Mouse (Mus musculus) liver, postnatal 0 days (tissue): Measurements from ENCODE around the gene Tspan4. TPM values are rescaled to one million over a fixed set of nuclear protein-coding genes. Genes with fewer than 3 reads are reported as not detected.
A peak's percentile ranks its signal among the peaks of the same experiment; 100 is the strongest.

Experiments
- ATAC-seq: fragments of 200-750 bp; cut with Nextera tagmentation; 2 replicates; pipeline ENCODE4 v1.8.0; 2017; ENCODE audit warnings: mild to moderate bottlenecking, moderate library complexity
- DNase-seq: peaks from one replicate; pipeline ENCODE4 v3.0.0-alpha.2; 2016
- H3K27ac ChIP-seq: fragments of 300-500 bp; sonication (generic); 2 replicates; pipeline ENCODE4 v1.5.1; 2014; ENCODE audit warnings: antibody characterized with exemption, moderate library complexity, mild to moderate bottlenecking, low read depth
- H3K27me3 ChIP-seq: fragments of 300-500 bp; sonication (generic); 2 replicates; pipeline ENCODE4 v1.6.1; 2014; ENCODE audit warnings: low read length, control low read depth, mixed read lengths; ENCODE audit not compliant: insufficient read depth
- H3K36me3 ChIP-seq: fragments of 300-500 bp; sonication (generic); replicated peaks from 2 replicates; pipeline ENCODE4 v1.6.1; 2014; ENCODE audit warnings: mild to moderate bottlenecking, control low read depth, low read length, moderate library complexity, mixed read lengths; ENCODE audit not compliant: insufficient read depth
- H3K4me1 ChIP-seq: fragments of 300-500 bp; sonication (generic); 2 replicates; pipeline ENCODE4 v1.6.1; 2014; ENCODE audit warnings: antibody characterized with exemption, mild to moderate bottlenecking, control low read depth; ENCODE audit not compliant: insufficient read depth
- H3K4me2 ChIP-seq: fragments of 300-500 bp; sonication (generic); 2 replicates; pipeline ENCODE4 v1.6.1; 2014; ENCODE audit warnings: low read depth, mild to moderate bottlenecking, low read length, moderate library complexity, mixed read lengths
- H3K4me3 ChIP-seq: fragments of 300-500 bp; sonication (generic); 2 replicates; pipeline ENCODE4 v1.5.1; 2014; ENCODE audit warnings: low read depth, low read length
- H3K9ac ChIP-seq: fragments of 300-500 bp; sonication (generic); replicated peaks from 2 replicates; pipeline ENCODE4 v1.6.1; 2014; ENCODE audit warnings: mild to moderate bottlenecking, moderate library complexity
- H3K9me3 ChIP-seq: fragments of 300-500 bp; sonication (generic); 2 replicates; pipeline ENCODE4 v1.6.1; 2016; ENCODE audit warnings: mild to moderate bottlenecking, control low read depth, low read length, mixed read lengths
- CTCF ChIP-seq: sonication (generic); IDR thresholded peaks from 2 replicates; pipeline ENCODE4 v1.5.1; 2016; ENCODE audit warnings: antibody characterized with exemption, low read depth
- EP300 ChIP-seq: IDR thresholded peaks from 2 replicates; pipeline ENCODE4 v1.6.1; 2016; ENCODE audit warnings: antibody characterized with exemption, low read depth, mild to moderate bottlenecking
- WGBS: fragments of 180-500 bp; shearing (Covaris S2); extraction: QIAGEN DNeasy Blood & Tissue Kit; methylation state at CpG from one replicate; pipeline ENCODE4 v1.1.7; 2014; ENCODE audit not compliant: insufficient replicate concordance; 5-methylcytosine and 5-hydroxymethylcytosine counted together
- polyA plus RNA-seq: library from polyadenylated mRNA; unstranded; fragments of >200 nt; fragmentation: Nextera tagmentation; extraction: Ambion mirVana; gene quantifications from 2 replicates; pipeline ENCODE4 v1.2.1, GENCODE M21; 2015

Tspan4 gene
- polyA plus RNA-seq, 1 experiment from 2014 or later = 72.2 TPM

GRCm38 (mm10) chr7:141467230-141468030 is 7.6 kb upstream of the Tspan4 start, which contains the start of gene Cd151:
Gene Cd151 (plus strand): TSS chr7:141467392.
- H3K4me1 ChIP-seq = peaks cover 42% of the 10 kb centered on the region
- peak within 1 kb of the TSS; percentile 84 for H3K9ac ChIP-seq

GRCm38 (mm10) chr7:141468164-141468521 is 6.9 kb upstream of the Tspan4 start:
- 23% methylated on average over 5 of the region's 5 CpGs for WGBS
- no peak for ATAC-seq

More at GRCm38 (mm10) chr7:141467230-141468030, 7.6 kb upstream of the Tspan4 start, which contains the start of gene Cd151:
- DNase-seq (peak; percentile 94), ATAC-seq (peak; percentile 87)
- Histone ChIP-seq H3K9me3 (no peaks in the 10 kb centered on the region), H3K4me3 (peak within 1 kb of the TSS; percentile 76), H3K27ac (peak within 1 kb of the TSS; percentile 86), H3K27me3 (peaks cover 31% of the 10 kb centered on the region), H3K36me3 (peaks cover 23% of the 10 kb centered on the region), H3K4me2 (peak within 1 kb of the TSS; percentile 89)
- WGBS = 2% methylated on average over 52 of the region's 52 CpGs
- no peak for TF ChIP-seq EP300

GRCm38 (mm10) chr7:141468522-141469211 is 6.4 kb upstream of the Tspan4 start:
- Histone ChIP-seq H3K4me1 (peaks cover 42% of the 10 kb centered on the region), H3K9me3 (no peaks in the 10 kb centered on the region), H3K27ac (peak overlapping the region; percentile 86), H3K9ac (peak overlapping the region; percentile 84), H3K36me3 (peaks cover 23% of the 10 kb centered on the region), H3K4me3 (peak overlapping the region; percentile 76), H3K4me2 (peak overlapping the region; percentile 89), H3K27me3 (peaks cover 19% of the 10 kb centered on the region)
- DNase-seq = peak; percentile 61
- ATAC-seq = peak; percentile 56
- 0 out of 2 replicates have a peak, but pooled peaks have one; percentile 40 for TF ChIP-seq EP300
- TF ChIP-seq CTCF = peak; percentile 58
- 13% methylated on average over 8 of the region's 8 CpGs for WGBS

More at GRCm38 (mm10) chr7:141468164-141468521, 6.9 kb upstream of the Tspan4 start:
- Histone ChIP-seq H3K9ac (peak overlapping the region; percentile 84), H3K4me2 (peak overlapping the region; percentile 89), H3K4me3 (peak overlapping the region; percentile 76), H3K27me3 (peaks cover 24% of the 10 kb centered on the region), H3K27ac (peak overlapping the region; percentile 86), H3K36me3 (peaks cover 23% of the 10 kb centered on the region), H3K4me1 (peaks cover 42% of the 10 kb centered on the region), H3K9me3 (no peaks in the 10 kb centered on the region)
- DNase-seq = no peak
- no peak for TF ChIP-seq CTCF
- TF ChIP-seq EP300 = no peak

- DNase-seq = no peak
- H3K4me1 ChIP-seq = peaks cover 45% of the 10 kb centered on the region
- 84% methylated on average over 6 of the region's 6 CpGs for WGBS
Measured at GRCm38 (mm10) chr7:141469352-141469751, 5.7 kb upstream of the Tspan4 start.

GRCm38 (mm10) chr7:141469901-141470636 is 5.0 kb upstream of the Tspan4 start:
- H3K27me3 ChIP-seq = peaks cover 5% of the 10 kb centered on the region
- H3K9me3 ChIP-seq = no peaks in the 10 kb centered on the region
- DNase-seq (no peak), ATAC-seq (no peak)
- H3K4me2 ChIP-seq = no peak overlapping the region
- no peak overlapping the region for H3K4me3 ChIP-seq
- WGBS = 95% methylated on average over 18 of the region's 18 CpGs
- H3K27ac ChIP-seq = no peak overlapping the region
- peaks cover 23% of the 10 kb centered on the region for H3K36me3 ChIP-seq
- peaks cover 38% of the 10 kb centered on the region for H3K4me1 ChIP-seq
- no peak for TF ChIP-seq EP300
- TF ChIP-seq CTCF = no peak
- no peak overlapping the region for H3K9ac ChIP-seq

More at GRCm38 (mm10) chr7:141469352-141469751, 5.7 kb upstream of the Tspan4 start:
- peak overlapping the region; percentile 89; the same call in 1 of the 2 replicates for H3K4me2 ChIP-seq
- peaks cover 23% of the 10 kb centered on the region for H3K36me3 ChIP-seq
- no peak for TF ChIP-seq EP300
- no peak for TF ChIP-seq CTCF
- H3K9ac ChIP-seq = peak overlapping the region; percentile 84; the same call in 1 of the 2 replicates
- no peak overlapping the region; the same call in 1 of the 2 replicates for H3K4me3 ChIP-seq
- peak overlapping the region; percentile 86 for H3K27ac ChIP-seq
- H3K27me3 ChIP-seq = peaks cover 12% of the 10 kb centered on the region
- no peaks in the 10 kb centered on the region for H3K9me3 ChIP-seq
- no peak for ATAC-seq
